Mouse (Mus musculus): ENCODE measurements around the gene Iqsec1. TPM values are rescaled to one million over a fixed set of nuclear protein-coding genes. Genes with fewer than 3 reads are reported as not detected.
A peak's percentile ranks its signal among the peaks of the same experiment; 100 is the strongest.

Iqsec1 gene
- total and polyA plus RNA-seq, 2 experiments from 2014 or later: 21.8 to 103 TPM

DNA sequence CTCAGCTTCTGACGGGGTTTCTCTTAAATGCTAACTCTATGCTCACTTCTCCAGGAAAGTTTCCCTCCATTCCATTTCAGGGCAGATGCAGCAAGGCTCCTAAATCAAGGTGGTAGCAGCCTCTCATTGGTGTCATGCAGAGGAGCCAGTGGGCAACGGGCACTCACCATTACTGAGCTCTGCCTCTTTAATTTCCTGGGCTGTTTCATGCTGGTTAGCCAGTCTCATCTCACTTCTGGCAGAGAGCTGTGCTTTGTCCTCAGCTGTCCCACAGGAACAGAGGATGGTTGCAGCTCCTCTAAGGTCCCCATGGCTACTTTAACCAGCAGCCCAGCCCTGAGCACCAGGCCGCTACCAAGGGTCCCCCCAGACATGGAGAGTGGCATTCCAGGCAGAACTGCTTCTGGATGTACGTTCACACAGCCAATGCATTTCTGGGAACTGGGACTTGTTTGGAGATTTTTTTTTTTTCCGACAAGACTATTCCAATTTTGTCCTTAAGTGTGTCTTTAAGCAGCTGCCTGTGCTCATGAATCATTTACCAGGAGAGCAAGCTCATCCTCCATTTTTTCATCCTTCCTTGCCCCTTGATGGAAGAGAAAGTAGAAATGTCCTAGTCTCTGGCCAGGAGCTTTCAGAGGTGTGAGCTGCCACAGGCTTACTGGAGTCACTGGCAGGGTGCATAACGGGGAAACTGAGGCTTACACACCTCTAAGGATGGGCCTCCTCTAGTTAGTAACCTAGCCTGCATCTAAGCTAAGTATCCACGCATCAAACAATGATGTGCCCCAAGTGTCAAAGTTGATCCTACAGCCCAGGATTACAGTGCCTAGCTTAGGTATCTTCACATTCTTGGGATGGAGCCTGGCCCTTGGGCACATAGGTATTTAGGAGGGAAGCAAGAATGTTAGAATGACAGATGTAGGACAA lies 98.9 kb downstream of the Iqsec1 start:
- ATAC-seq: no peak
- Histone ChIP-seq H3K4me1 (ENCODE audit: insufficient read depth) (no peaks in the 10 kb centered on the region), H3K27ac (ENCODE audit: low read depth, low read length) (no peak overlapping the region), H3K9ac (no peak overlapping the region), H3K9me3 (ENCODE audit: low read length) (no peaks in the 10 kb centered on the region), H3K4me3 (ENCODE audit: low read depth, low read length) (no peak overlapping the region), H3K4me2 (ENCODE audit: low read depth) (no peak overlapping the region), H3K36me3 (ENCODE audit: insufficient read depth) (no peaks in the 10 kb centered on the region), H3K27me3 (ENCODE audit: insufficient read depth, low read length) (no peaks in the 10 kb centered on the region)
- TF ChIP-seq CTCF (IDR thresholded peaks at IDR 0.05; ENCODE audit: low read depth): no peak
- 86% methylated on average over 7 of the region's 7 CpGs for WGBS
- no peak for DNase-seq

DNA sequence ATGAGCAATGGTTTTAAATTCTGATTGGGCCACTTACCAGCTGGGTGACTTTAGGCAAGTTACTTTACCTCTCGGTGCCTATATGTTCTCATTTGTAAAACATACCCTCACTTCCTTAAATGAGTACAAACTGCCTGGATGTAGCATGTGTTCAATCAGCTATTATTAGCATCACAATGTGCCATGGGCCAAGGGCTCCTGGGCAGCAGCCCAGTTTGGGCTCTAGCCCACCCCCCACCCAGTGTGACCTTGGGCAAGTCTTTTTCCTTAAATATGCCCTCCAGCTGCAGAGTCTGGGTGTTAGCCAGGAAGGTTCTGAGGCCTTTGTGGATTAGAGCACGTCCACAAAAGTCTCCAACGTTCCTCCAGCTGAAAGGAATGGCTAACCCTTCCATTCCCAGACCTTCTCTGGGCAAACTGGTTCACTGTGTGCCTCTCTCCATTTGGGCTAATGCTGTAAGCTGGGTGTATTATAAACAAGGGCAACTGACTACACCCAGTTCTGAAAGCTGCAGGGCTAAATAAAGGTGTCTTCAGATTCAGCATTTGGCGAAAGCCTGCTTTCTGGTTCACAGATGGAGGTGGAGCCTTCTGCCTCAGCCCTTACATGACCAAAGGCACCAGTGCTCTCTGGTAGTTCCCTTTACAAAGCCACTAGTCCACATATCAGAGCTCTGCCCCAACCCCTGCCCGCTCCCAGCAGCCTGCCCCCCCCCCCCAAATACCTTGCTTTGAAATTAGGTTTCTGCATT lies 101.3 kb downstream of the Iqsec1 start:
- H3K4me3 ChIP-seq (ENCODE audit: low read depth, low read length): no peak overlapping the region

DNA sequence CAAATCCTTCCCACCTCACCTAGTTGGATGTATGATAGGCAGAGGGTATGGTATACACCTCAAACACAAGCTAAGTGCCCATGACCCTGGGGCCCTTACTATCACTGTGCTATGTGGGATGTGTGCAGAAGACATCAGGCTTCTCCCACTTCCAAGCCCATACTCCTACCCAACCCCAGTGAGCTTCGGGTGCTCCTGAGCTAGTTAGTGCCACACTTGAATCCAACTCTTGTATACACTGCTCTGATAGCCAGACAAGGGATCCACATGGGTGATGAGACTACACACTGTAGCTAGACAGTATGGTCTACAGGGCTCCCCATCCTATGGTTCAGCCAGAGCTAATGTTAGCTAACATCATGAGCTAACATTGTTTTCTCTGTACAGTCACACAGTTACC lies 102.9 kb downstream of the Iqsec1 start:
- Histone ChIP-seq H3K4me3 (ENCODE audit: low read depth, low read length) (no peak overlapping the region), H3K4me2 (ENCODE audit: low read depth) (no peak overlapping the region), H3K4me1 (ENCODE audit: insufficient read depth) (no peaks in the 10 kb centered on the region), H3K36me3 (ENCODE audit: insufficient read depth) (no peaks in the 10 kb centered on the region), H3K9ac (no peak overlapping the region), H3K27ac (ENCODE audit: low read depth, low read length) (no peak overlapping the region), H3K9me3 (ENCODE audit: low read length) (no peaks in the 10 kb centered on the region), H3K27me3 (ENCODE audit: insufficient read depth, low read length) (no peaks in the 10 kb centered on the region)
- DNase-seq: no peak
- WGBS: 95% methylated on average over 1 of the region's 1 CpGs
- no peak for ATAC-seq
- no peak for TF ChIP-seq CTCF (IDR thresholded peaks at IDR 0.05; ENCODE audit: low read depth)

More for the DNA sequence above, 101.3 kb downstream of the Iqsec1 start:
- Histone ChIP-seq H3K27me3 (ENCODE audit: insufficient read depth, low read length) (no peaks in the 10 kb centered on the region), H3K4me1 (ENCODE audit: insufficient read depth) (no peaks in the 10 kb centered on the region), H3K27ac (ENCODE audit: low read depth, low read length) (no peak overlapping the region), H3K4me2 (ENCODE audit: low read depth) (no peak overlapping the region), H3K9ac (no peak overlapping the region), H3K9me3 (ENCODE audit: low read length) (no peaks in the 10 kb centered on the region), H3K36me3 (ENCODE audit: insufficient read depth) (no peaks in the 10 kb centered on the region)
- DNase-seq (no peak), ATAC-seq (no peak)
- no peak for TF ChIP-seq CTCF (IDR thresholded peaks at IDR 0.05; ENCODE audit: low read depth)
- WGBS: 41% methylated on average over 5 of the region's 5 CpGs

DNA sequence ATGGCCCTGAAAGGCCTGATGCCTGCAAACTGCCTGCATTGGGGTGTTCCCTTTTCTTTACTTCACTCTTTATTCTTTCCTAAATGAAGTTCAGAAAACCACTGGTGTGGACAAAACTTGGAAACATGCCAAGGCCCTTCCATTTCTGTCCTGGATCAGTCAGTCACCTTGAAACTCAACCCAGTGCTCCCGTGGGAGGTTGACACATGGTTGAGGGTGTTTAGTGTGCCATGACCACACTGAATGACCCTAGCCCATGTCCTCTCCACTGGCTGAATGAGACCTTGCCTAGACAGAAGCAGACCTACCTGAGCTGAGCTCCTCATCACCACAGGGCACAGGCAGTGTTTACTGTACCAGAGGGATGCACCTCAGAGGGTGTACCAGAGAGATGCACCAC lies 103.9 kb downstream of the Iqsec1 start:
- no peak overlapping the region for H3K4me2 ChIP-seq (ENCODE audit: low read depth)
- 16% methylated on average over 1 of the region's 1 CpGs for WGBS
- no peaks in the 10 kb centered on the region for H3K4me1 ChIP-seq (ENCODE audit: insufficient read depth)
- H3K27ac ChIP-seq (ENCODE audit: low read depth, low read length): no peak overlapping the region
- no peaks in the 10 kb centered on the region for H3K27me3 ChIP-seq (ENCODE audit: insufficient read depth, low read length)
- DNase-seq (no peak), ATAC-seq (no peak)
- no peaks in the 10 kb centered on the region for H3K36me3 ChIP-seq (ENCODE audit: insufficient read depth)
- no peak for TF ChIP-seq CTCF (IDR thresholded peaks at IDR 0.05; ENCODE audit: low read depth)
- H3K4me3 ChIP-seq (ENCODE audit: low read depth, low read length): no peak overlapping the region
- no peaks in the 10 kb centered on the region for H3K9me3 ChIP-seq (ENCODE audit: low read length)
- no peak overlapping the region for H3K9ac ChIP-seq

DNA sequence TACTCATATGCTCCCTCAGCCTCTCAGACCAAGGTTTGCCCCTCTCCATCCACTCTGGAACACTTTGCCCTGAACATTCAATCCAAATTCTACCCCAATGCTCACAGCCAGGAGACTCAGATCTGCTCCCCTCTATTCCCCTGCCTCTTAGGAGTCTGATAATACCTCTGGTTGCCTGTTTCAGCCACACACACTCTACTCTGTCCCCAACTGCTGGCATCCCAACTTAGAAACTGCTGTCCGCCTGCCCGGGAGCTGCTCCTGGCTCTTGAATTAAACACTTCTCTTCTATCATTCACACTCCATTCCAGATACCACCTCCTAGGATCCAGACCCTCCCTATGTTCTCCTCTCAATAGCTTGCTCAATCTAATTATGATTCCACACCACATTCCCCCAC lies 107.5 kb downstream of the Iqsec1 start:
- H3K9me3 ChIP-seq (ENCODE audit: low read length): no peaks in the 10 kb centered on the region
- H3K36me3 ChIP-seq (ENCODE audit: insufficient read depth): no peaks in the 10 kb centered on the region
- 0 out of 2 replicates have a peak overlapping the region, but pooled peaks have one; percentile 4 for H3K27ac ChIP-seq (ENCODE audit: low read depth, low read length)
- no peak overlapping the region for H3K4me3 ChIP-seq (ENCODE audit: low read depth, low read length)
- no peak overlapping the region for H3K4me2 ChIP-seq (ENCODE audit: low read depth)
- DNase-seq (no peak), ATAC-seq (no peak)
- no peak overlapping the region for H3K9ac ChIP-seq
- no peaks in the 10 kb centered on the region for H3K27me3 ChIP-seq (ENCODE audit: insufficient read depth, low read length)
- H3K4me1 ChIP-seq (ENCODE audit: insufficient read depth): no peaks in the 10 kb centered on the region
- no peak for TF ChIP-seq CTCF (IDR thresholded peaks at IDR 0.05; ENCODE audit: low read depth)
- WGBS: 90% methylated on average over 2 of the region's 2 CpGs

DNA sequence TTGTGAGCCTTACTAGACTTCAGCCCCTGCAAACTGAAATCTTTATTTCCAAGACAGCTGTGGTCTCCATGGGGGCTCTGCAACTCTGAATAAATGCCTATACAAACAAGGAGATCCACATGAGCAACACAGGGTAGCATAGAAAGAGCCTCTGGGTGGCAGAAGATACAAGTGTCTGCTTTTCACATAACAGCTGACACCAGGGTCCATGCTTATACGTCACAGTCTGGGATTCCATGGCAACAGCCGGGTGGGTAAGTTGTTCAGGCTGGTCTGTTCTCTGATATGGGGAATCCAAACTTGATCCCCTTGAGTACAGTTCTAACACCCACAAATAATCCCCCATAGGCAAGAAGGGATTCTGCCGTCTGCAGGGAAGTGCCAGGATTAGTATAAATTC lies 108.1 kb downstream of the Iqsec1 start:
- no peaks in the 10 kb centered on the region for H3K9me3 ChIP-seq (ENCODE audit: low read length)
- 0 out of 2 replicates have a peak overlapping the region, but pooled peaks have one; percentile 4 for H3K27ac ChIP-seq (ENCODE audit: low read depth, low read length)
- no peaks in the 10 kb centered on the region for H3K27me3 ChIP-seq (ENCODE audit: insufficient read depth, low read length)
- WGBS: 47% methylated on average over 3 of the region's 3 CpGs
- no peak overlapping the region for H3K4me2 ChIP-seq (ENCODE audit: low read depth)
- ATAC-seq: peak; percentile 92
- peak; percentile 56 for DNase-seq
- H3K36me3 ChIP-seq (ENCODE audit: insufficient read depth): no peaks in the 10 kb centered on the region
- H3K4me1 ChIP-seq (ENCODE audit: insufficient read depth): no peaks in the 10 kb centered on the region
- H3K4me3 ChIP-seq (ENCODE audit: low read depth, low read length): no peak overlapping the region
- peak; percentile 45 for TF ChIP-seq CTCF (IDR thresholded peaks at IDR 0.05; ENCODE audit: low read depth)
- H3K9ac ChIP-seq: no peak overlapping the region

DNA sequence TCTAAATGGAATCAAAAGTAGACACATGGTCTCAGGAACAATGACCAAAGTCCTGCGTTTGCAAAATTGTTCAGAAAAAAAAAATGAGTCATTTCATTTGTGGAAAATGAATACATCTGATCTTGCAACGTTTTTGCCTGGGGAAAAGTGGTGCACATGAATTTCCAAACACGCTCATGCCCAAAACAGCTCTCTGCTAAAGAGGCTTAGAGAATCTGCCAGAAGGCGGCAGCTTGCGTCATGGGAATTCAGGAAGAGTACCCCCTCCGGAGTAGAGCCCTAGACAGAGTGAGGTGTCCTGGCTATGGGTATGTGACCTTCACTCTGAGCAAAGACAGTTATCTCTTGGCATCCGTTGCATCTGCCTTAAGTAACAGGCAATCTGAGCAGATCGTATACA lies 116.9 kb downstream of the Iqsec1 start:
- Histone ChIP-seq H3K4me2 (ENCODE audit: low read depth) (no peak overlapping the region), H3K9ac (no peak overlapping the region), H3K4me3 (ENCODE audit: low read depth, low read length) (no peak overlapping the region), H3K27me3 (ENCODE audit: insufficient read depth, low read length) (no peaks in the 10 kb centered on the region), H3K27ac (ENCODE audit: low read depth, low read length) (no peak overlapping the region), H3K36me3 (ENCODE audit: insufficient read depth) (no peaks in the 10 kb centered on the region), H3K9me3 (ENCODE audit: low read length) (no peaks in the 10 kb centered on the region), H3K4me1 (ENCODE audit: insufficient read depth) (no peaks in the 10 kb centered on the region)
- no peak for TF ChIP-seq CTCF (IDR thresholded peaks at IDR 0.05; ENCODE audit: low read depth)
- ATAC-seq (peak; percentile 6; the same call in 1 of the 2 replicates), DNase-seq (peak; percentile 25)
- 71% methylated on average over 8 of the region's 8 CpGs for WGBS

Data from forebrain, postnatal 0 days (tissue).